Comparison of ENCODE assay signal across 8 mouse cellular contexts in genomic region chr2:180118661-180119438, GRCm38 (mm10). TPM values are rescaled to one million over a fixed set of nuclear protein-coding genes. Genes with fewer than 3 reads are reported as not detected.
DNase-seq lines count a peak whose midpoint lies in the region; ATAC-seq lines count a peak whose summit lies in the region.

Gene Osbpl2, plus strand, starts transcription at chr2:180119306.

- ATAC-seq in inflammation-experienced regulatory T-cells, adult 6 months, result peak; percentile 97
- ATAC-seq in megakaryocyte-erythroid progenitor cell, adult 5-6 weeks (replicated peaks; ENCODE audit: low FRiP score, low TSS enrichment, poor library complexity, severe bottlenecking), result peak; percentile 95

- intact Hi-C loops in gastrocnemius, postnatal 14 days (cut with DNase I; ENCODE audit: low total_unique reads), result no loop called here
- intact Hi-C loops in left cerebral cortex, postnatal 10 days (cut with DNase I), result no loop called here

- peak; percentile 100 for DNase-seq in adrenal gland, adult (ENCODE audit: inconsistent age in 2 of 2, low spot score in 1 of 2)
- peak; percentile 98 for DNase-seq in embryo, embryonic 10.5 days (ENCODE audit: low spot score)
- DNase-seq in gastrocnemius, postnatal 14 days, result peak; percentile 100
- DNase-seq in left cerebral cortex, postnatal 10 days (ENCODE audit: extremely low spot score in 1 of 2, low spot score in 2 of 2), result peak; percentile 99 to 100
- peak; percentile 100 for DNase-seq in right cerebral cortex, postnatal 25 days
- peak; percentile 100 for DNase-seq in urinary bladder, postnatal 4 days (ENCODE audit: low spot score in 2 of 2)

RNA-seq across cellular contexts. Expression of gene Osbpl2, which starts in this region (rescaled TPM):
- total RNA-seq in gastrocnemius, postnatal 14 days (2021), result 10 to 100 TPM; 15.8 to 17.2 TPM
- 10 to 100 TPM; 20.2 to 23.7 (median 21.9) TPM for polyA plus RNA-seq in inflammation-experienced regulatory T-cells, adult 6 months (2017; shearing (Covaris generic))
- 10 to 100 TPM; 54.1 to 58.4 TPM for total RNA-seq in left cerebral cortex, postnatal 10 days (2021)
- 23.9 and 25.4 TPM in 2 replicates for total RNA-seq in megakaryocyte-erythroid progenitor cell, adult 5-6 weeks (2014; fragmentation: Nextera tagmentation)
- 29.4 and 35.1 TPM in 2 replicates for total RNA-seq in megakaryocyte-erythroid progenitor cell, adult 5-6 weeks (2017)

Comparison
In these comparisons a context has a peak if more than half of its experiments do, and no peak if none do; other contexts are left out.
1. Peak in every context shown above with its lines: DNase-seq and ATAC-seq.